Mouse (Mus musculus): Measurements from ENCODE around the gene Cmss1. TPM values are rescaled to one million over a fixed set of nuclear protein-coding genes. Genes with fewer than 3 reads are reported as not detected.

The Cmss1 gene
- polyA plus RNA-seq, 1 experiment from 2014 or later: 48.3 TPM

DNA sequence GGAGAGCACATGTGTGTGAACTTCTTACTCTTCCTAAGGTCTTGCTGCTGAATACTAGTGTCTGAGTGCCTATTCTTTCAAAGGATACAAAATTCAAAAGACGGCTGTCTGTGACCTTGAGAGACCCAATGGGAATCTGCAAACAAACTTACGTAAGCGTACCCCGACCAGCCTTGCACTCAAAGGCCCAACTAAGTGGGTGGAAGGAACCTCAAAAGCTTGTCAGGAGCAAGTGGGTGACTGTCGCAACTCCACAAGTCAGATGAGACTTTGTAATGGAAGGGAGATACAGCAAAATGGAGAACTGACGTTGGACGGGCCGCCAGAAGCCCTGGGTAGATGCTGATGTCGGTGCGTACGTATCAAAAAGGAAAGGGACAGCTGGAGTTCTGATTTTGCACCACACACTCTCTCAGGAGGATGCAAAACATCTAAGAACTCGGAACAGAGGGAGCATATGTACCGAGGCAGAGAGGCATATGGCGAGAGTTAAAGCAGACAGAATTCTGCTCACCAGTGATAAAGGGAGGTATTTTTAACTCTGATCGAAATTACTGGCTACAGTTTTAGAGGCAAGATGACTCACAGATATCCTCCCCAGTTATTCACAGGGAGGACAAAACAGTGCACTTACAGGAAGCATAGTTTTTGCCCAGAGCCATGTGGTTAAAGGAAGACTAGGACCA, 217.0 kb downstream of the Cmss1 start:
- H3K36me3 ChIP-seq: no peaks in the 10 kb centered on the region
- no peaks in the 10 kb centered on the region for H3K27me3 ChIP-seq
- H3K4me1 ChIP-seq: no peaks in the 10 kb centered on the region
- no peak overlapping the region for H3K27ac ChIP-seq (replicated peaks)
- no peak overlapping the region for H3K4me2 ChIP-seq (replicated peaks)
- 82% methylated on average over 15 of the region's 15 CpGs for WGBS
- H3K9me3 ChIP-seq (replicated peaks): no peaks in the 10 kb centered on the region
- ATAC-seq (ENCODE audit: insufficient number of reproducible peaks, low FRiP score, low TSS enrichment, low read depth): no peak
- H3K4me3 ChIP-seq (replicated peaks): no peak overlapping the region
- no peak overlapping the region for H3K9ac ChIP-seq

DNA sequence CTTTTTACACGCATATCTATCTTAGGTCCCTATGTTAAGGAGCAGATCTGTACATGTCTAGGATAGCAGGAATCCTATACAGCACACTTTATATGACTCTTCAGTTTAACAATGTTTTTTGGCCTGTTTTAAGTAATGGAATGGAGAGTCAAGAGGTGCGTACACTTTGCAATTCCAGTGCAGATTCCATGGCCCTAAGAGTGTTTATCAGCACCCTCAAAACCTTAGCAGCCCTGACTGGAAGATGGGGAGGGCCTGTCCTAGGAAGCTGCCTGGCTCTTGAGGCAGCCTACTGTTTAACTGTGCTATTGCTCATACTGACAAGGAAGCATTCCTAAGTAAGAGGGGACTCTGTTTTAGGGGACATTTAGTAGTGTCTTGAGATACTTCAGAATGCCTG, 222.4 kb downstream of the Cmss1 start:
- Histone ChIP-seq H3K36me3 (no peaks in the 10 kb centered on the region), H3K4me3 (replicated peaks) (no peak overlapping the region), H3K27me3 (no peaks in the 10 kb centered on the region), H3K9ac (no peak overlapping the region), H3K4me2 (replicated peaks) (no peak overlapping the region), H3K4me1 (0 out of 2 replicates have a peak, but pooled peaks cover 6% of the 10 kb centered on the region), H3K27ac (replicated peaks) (no peak overlapping the region), H3K9me3 (replicated peaks) (no peaks in the 10 kb centered on the region)
- no peak for ATAC-seq (ENCODE audit: insufficient number of reproducible peaks, low FRiP score, low TSS enrichment, low read depth)
- 79% methylated on average over 2 of the region's 2 CpGs for WGBS

DNA sequence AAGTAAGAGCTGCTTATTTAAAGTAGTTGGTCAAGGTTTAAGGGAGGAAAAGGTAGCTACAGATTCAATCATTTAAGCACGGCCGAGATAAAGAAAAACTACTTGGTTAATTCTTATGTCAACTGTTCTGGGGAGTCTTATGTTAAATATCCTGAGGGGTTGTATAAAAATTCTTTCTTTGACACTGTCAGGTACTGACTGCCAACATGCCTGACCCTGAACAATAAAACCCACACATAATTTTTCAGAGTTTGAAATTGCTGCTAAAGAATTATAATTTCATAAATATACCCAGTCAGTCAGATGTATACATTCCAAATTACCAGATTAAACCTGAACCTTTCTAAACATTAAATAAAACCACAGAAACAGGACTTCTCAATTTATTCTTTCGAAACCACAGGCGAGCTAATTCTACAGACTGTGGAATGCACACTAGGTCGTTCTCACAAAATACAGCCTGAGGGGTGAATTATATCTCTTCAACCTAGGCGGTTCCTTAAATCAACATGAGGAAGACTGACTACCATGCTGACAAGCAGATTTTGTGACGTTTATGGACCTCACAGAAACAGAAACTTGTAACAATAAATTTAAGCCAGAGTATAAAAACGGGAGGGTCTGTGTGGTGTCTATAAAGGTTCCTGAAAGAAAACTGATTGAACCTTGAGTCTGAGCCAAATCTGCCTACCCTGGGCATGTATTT, 223.2 kb downstream of the Cmss1 start:
- Histone ChIP-seq H3K4me1 (0 out of 2 replicates have a peak, but pooled peaks cover 6% of the 10 kb centered on the region), H3K4me3 (replicated peaks) (no peak overlapping the region), H3K27me3 (no peaks in the 10 kb centered on the region), H3K9ac (no peak overlapping the region), H3K4me2 (replicated peaks) (no peak overlapping the region), H3K27ac (replicated peaks) (peak overlapping the region; percentile 48; the same call in 1 of the 2 replicates), H3K9me3 (replicated peaks) (no peaks in the 10 kb centered on the region), H3K36me3 (no peaks in the 10 kb centered on the region)
- peak; percentile 48; the same call in 1 of the 2 replicates for ATAC-seq (ENCODE audit: insufficient number of reproducible peaks, low FRiP score, low TSS enrichment, low read depth)
- WGBS: 28% methylated on average over 8 of the region's 8 CpGs

DNA sequence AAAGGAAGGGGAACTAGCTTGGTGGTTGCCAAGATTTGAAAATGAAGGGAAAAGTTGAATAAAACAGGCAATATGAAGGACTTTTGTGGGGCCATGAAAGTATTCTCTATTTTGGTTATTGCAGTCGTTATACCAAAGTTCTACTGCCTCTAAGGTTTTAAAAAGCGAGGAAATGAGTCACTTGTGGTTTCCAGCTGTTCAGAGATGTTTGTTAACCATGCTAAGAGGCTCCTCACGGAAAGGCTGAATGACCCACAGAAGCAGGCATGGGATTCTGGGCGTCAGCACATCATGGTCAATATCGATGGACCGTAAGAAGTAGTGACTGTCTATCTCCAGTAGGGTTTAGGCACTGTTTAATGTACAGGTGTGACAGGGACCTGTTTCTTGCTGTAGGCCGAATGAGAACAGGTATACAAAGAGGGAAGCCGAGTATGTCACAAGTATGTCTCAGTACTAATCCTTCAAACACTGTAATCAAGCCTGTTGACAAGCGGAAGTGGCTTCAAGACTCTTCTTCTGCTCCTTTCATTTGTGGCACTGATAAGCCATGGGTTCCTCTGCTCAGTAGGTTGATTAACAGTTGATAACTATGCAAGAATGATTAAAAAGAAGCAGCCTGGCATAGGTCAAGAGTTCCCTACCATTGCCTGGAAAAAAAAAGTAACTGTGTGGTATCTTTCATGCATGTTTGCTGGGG, 227.9 kb downstream of the Cmss1 start:
- H3K9me3 ChIP-seq (replicated peaks): no peaks in the 10 kb centered on the region
- no peak for ATAC-seq (ENCODE audit: insufficient number of reproducible peaks, low FRiP score, low TSS enrichment, low read depth)
- H3K27me3 ChIP-seq: no peaks in the 10 kb centered on the region
- H3K4me3 ChIP-seq (replicated peaks): no peak overlapping the region
- no peaks in the 10 kb centered on the region for H3K36me3 ChIP-seq
- 0 out of 2 replicates have a peak, but pooled peaks cover 3% of the 10 kb centered on the region for H3K4me1 ChIP-seq
- no peak overlapping the region for H3K27ac ChIP-seq (replicated peaks)
- H3K9ac ChIP-seq: no peak overlapping the region
- H3K4me2 ChIP-seq (replicated peaks): no peak overlapping the region
- WGBS: 76% methylated on average over 9 of the region's 9 CpGs

DNA sequence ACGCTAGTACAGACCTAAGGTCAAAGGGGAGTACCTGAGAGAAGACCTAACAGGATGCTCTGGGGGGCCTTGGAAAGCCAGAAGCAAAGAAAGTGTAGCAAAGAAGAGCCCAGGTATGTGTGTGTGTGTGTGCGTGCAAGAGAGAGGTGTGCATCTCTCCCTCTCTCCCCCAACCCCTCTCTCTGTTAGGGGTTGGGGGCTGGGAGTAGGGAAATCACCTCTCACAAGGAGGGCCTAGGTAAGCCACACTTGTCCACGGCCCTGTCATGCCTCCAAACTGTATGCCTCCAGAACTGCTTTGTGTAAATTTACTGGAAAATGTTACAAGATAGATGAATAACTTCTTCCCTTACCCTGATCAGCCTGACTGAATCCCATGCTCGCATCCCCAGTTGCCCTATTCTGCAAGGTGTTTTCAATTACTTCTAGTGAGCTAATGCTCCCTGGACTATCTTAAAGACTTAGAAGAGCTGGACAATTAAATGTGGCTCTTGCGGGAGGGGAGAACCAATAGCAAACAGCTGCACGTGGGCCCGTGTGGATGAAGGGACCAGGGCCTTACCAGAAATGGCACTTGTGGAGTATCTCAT, 231.3 kb downstream of the Cmss1 start:
- ATAC-seq (ENCODE audit: insufficient number of reproducible peaks, low FRiP score, low TSS enrichment, low read depth): no peak
- H3K27ac ChIP-seq (replicated peaks): no peak overlapping the region

DNA sequence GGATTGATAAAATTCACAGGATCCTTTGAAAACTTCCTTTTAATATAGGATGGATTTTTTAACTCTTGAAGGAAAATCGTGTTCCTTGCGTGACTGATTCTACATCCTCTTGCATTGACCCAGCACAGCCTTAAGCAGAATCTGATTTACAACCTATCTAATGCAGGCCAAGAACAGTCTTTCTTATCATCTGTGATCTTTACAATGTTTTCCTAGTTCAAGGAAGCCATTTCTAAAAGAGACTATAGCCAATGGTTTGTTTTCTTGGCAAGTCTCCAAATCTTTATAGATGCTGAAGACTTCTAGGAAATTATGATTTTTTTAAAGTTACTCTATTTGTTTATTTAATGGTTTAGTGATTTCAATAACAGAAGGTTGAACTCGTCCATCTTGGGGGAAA, 234.5 kb downstream of the Cmss1 start:
- Histone ChIP-seq H3K4me3 (replicated peaks) (no peak overlapping the region), H3K36me3 (no peaks in the 10 kb centered on the region), H3K4me2 (replicated peaks) (no peak overlapping the region), H3K9me3 (replicated peaks) (no peaks in the 10 kb centered on the region), H3K27ac (replicated peaks) (no peak overlapping the region), H3K4me1 (peaks cover 11% of the 10 kb centered on the region; the same call in 1 of the 2 replicates), H3K9ac (no peak overlapping the region), H3K27me3 (no peaks in the 10 kb centered on the region)
- 87% methylated on average over 3 of the region's 3 CpGs for WGBS
- no peak for ATAC-seq (ENCODE audit: insufficient number of reproducible peaks, low FRiP score, low TSS enrichment, low read depth)

More for the DNA sequence above, 231.3 kb downstream of the Cmss1 start:
- WGBS: 57% methylated on average over 7 of the region's 7 CpGs
- H3K4me3 ChIP-seq (replicated peaks): no peak overlapping the region
- no peaks in the 10 kb centered on the region for H3K36me3 ChIP-seq
- no peak overlapping the region for H3K4me2 ChIP-seq (replicated peaks)
- H3K4me1 ChIP-seq: no peaks in the 10 kb centered on the region
- H3K27me3 ChIP-seq: no peaks in the 10 kb centered on the region
- H3K9ac ChIP-seq: no peak overlapping the region
- no peaks in the 10 kb centered on the region for H3K9me3 ChIP-seq (replicated peaks)

DNA sequence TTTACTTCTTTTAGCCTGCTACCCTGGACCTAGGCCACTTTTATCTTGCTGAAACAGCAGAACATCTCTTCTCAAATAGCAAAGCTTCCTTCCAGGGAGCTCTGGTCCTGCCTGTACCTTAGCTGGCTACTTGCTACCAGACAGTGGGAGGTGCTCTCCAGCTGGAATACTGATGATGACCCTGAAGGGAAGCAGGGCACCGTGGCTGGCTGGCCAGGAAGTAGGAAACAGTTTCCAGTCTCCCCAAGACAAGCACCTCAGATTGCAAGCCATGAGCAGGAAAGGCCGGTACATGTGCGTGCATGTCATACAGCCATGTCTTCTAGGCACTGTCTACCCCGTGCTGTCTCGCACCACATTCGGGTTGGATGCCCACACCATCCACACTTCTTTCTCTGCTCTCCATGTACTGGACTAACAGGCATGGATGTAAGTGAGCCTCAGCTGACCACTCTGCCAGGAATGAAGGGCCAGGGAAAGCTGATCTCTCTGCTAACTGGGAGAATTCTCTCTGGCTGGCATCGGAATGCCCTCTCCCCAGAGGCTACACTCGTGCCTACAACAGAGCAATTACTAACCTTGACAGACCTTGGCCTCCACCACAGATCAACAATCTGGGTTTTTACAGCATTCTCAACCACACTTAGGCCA, 236.7 kb downstream of the Cmss1 start:
- WGBS: 68% methylated on average over 8 of the region's 8 CpGs
- Histone ChIP-seq H3K9me3 (replicated peaks) (no peaks in the 10 kb centered on the region), H3K4me1 (peaks cover 11% of the 10 kb centered on the region; the same call in 1 of the 2 replicates), H3K36me3 (no peaks in the 10 kb centered on the region), H3K27me3 (no peaks in the 10 kb centered on the region), H3K27ac (replicated peaks) (no peak overlapping the region), H3K9ac (no peak overlapping the region), H3K4me3 (replicated peaks) (no peak overlapping the region), H3K4me2 (replicated peaks) (no peak overlapping the region)
- no peak for ATAC-seq (ENCODE audit: insufficient number of reproducible peaks, low FRiP score, low TSS enrichment, low read depth)

DNA sequence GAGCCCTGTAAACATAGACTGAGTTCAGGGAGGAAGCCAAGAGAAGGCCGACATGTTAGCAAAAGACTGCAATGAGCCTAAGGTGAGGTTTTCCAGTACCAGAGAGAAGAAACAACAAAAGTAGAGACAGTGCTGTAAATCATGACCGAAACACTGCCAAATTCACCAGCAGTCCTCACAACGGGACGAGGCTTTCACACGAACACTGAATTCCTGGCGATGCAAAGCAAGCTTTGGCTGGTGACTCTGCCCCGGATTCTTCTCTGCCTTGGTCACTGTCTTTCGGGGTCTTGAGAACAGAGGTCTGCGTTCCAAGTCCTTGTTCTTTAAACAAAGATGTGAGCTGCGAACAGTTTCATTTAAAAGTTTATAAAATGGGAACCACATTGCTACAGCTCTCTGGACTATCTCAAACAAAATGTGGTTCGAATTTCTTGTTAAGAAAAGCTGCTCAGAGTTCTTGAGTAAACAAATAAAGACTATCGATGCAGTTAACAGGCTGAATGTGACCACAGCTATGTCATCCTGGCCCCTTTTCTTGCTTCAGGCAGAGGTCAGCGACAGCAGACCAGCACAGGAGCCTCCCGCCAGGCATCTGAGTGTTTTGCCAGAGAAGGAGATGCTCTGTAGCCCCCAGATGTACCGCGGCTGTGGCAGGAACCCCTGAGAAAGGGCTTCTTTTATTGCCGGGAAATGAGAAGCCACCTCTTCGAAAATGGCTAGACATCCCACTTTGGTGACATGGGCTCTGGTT, 239.5 kb downstream of the Cmss1 start:
- Histone ChIP-seq H3K4me3 (replicated peaks) (no peak overlapping the region), H3K4me2 (replicated peaks) (no peak overlapping the region), H3K9me3 (replicated peaks) (no peaks in the 10 kb centered on the region), H3K36me3 (no peaks in the 10 kb centered on the region), H3K27ac (replicated peaks) (peak overlapping the region; percentile 48; the same call in 1 of the 2 replicates), H3K4me1 (peaks cover 24% of the 10 kb centered on the region), H3K27me3 (no peaks in the 10 kb centered on the region), H3K9ac (no peak overlapping the region)
- WGBS: 36% methylated on average over 18 of the region's 18 CpGs
- ATAC-seq (ENCODE audit: insufficient number of reproducible peaks, low FRiP score, low TSS enrichment, low read depth): no peak

DNA sequence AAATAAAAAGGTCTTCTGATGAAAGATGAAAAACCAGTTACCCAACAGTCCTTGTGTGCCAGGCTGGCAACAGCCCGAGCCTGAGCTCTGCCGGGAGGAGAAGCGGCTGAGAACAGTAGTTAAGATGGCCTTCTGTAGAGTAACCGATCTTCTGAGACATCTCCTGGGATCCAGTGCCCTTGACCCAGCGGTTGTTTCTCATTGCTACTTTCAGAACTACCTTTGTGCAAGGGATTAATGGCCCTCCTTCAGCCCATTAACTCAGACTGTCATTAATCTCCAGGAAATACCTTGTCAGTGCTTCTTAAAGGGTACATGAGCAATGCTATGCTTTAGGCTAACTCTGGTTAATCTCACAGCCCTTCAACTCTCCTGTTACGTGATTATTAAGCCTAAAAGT, 240.5 kb downstream of the Cmss1 start:
- peaks cover 24% of the 10 kb centered on the region for H3K4me1 ChIP-seq
- no peaks in the 10 kb centered on the region for H3K36me3 ChIP-seq
- no peak overlapping the region for H3K4me3 ChIP-seq (replicated peaks)
- H3K9me3 ChIP-seq (replicated peaks): no peaks in the 10 kb centered on the region
- H3K27ac ChIP-seq (replicated peaks): no peak overlapping the region
- H3K4me2 ChIP-seq (replicated peaks): no peak overlapping the region
- H3K9ac ChIP-seq: no peak overlapping the region
- H3K27me3 ChIP-seq: no peaks in the 10 kb centered on the region
- ATAC-seq (ENCODE audit: insufficient number of reproducible peaks, low FRiP score, low TSS enrichment, low read depth): no peak
- 55% methylated on average over 6 of the region's 6 CpGs for WGBS

DNA sequence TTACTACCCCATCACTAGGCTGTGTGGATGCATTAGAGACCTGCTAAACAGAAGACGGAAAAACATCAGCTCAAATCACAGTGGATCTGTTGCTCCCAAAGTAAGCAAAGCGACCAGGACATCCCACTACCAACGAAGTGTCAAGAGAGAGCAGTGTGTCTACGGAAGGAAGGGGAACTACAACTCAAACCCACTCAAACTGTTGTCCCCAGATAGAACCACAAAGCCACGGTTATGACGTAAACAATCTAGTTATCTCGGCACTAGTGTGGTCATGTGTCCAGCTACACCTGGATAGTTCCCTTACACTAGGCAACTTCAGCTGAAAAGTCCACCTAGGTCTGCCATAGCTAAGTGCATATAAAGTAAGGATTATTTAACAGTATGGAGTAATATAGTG, 242.2 kb downstream of the Cmss1 start:
- no peaks in the 10 kb centered on the region for H3K9me3 ChIP-seq (replicated peaks)
- H3K9ac ChIP-seq: no peak overlapping the region

More for the DNA sequence above, 242.2 kb downstream of the Cmss1 start:
- H3K4me2 ChIP-seq (replicated peaks): no peak overlapping the region
- H3K4me1 ChIP-seq: peaks cover 18% of the 10 kb centered on the region
- H3K4me3 ChIP-seq (replicated peaks): no peak overlapping the region
- no peaks in the 10 kb centered on the region for H3K27me3 ChIP-seq
- WGBS: 83% methylated on average over 7 of the region's 7 CpGs
- ATAC-seq (ENCODE audit: insufficient number of reproducible peaks, low FRiP score, low TSS enrichment, low read depth): no peak
- no peak overlapping the region for H3K27ac ChIP-seq (replicated peaks)
- no peaks in the 10 kb centered on the region for H3K36me3 ChIP-seq

Data from embryonic facial prominence, embryonic 15.5 days (tissue).